Mouse (Mus musculus) midbrain, embryonic 10.5 days (tissue): Measurements from ENCODE around the gene Lgr6. TPM values are rescaled to one million over a fixed set of nuclear protein-coding genes. Genes with fewer than 3 reads are reported as not detected.

Experiments used
- DNase-seq: peaks from one replicate; pipeline ENCODE4 v3.0.0-alpha.2; 2017; ENCODE audit warnings: low spot score
- H3K27ac ChIP-seq: fragments of 300-500 bp; sonication (generic); replicated peaks from 2 replicates; pipeline ENCODE4 v1.5.1; 2016; ENCODE audit warnings: mild to moderate bottlenecking
- H3K27me3 ChIP-seq: fragments of 300-500 bp; sonication (generic); 2 replicates; pipeline ENCODE4 v1.6.1; 2016; ENCODE audit warnings: low read depth, mild to moderate bottlenecking; ENCODE audit not compliant: poor library complexity, severe bottlenecking
- H3K36me3 ChIP-seq: fragments of 300-500 bp; sonication (generic); 2 replicates; pipeline ENCODE4 v1.6.1; 2016; ENCODE audit warnings: mild to moderate bottlenecking, moderate library complexity
- H3K4me1 ChIP-seq: fragments of 300-500 bp; sonication (generic); 2 replicates; pipeline ENCODE4 v1.6.1; 2016
- H3K4me3 ChIP-seq: fragments of 300-500 bp; sonication (generic); 2 replicates; pipeline ENCODE4 v1.5.1; 2016; ENCODE audit warnings: mild to moderate bottlenecking, moderate library complexity
- H3K9me3 ChIP-seq: fragments of 300-500 bp; sonication (generic); replicated peaks from 2 replicates; pipeline ENCODE4 v1.6.1; 2016; ENCODE audit warnings: mild to moderate bottlenecking
- WGBS: fragments of 180-500 bp; shearing (Covaris S2); methylation state at CpG from one replicate; pipeline ENCODE4 v1.1.7; 2016; 5-methylcytosine and 5-hydroxymethylcytosine counted together
- polyA plus RNA-seq: library from polyadenylated mRNA; unstranded; fragments of >200 nt; fragmentation: Nextera tagmentation; extraction: Ambion mirVana; gene quantifications from 2 replicates; pipeline ENCODE4 v1.2.1, GENCODE M21; 2016

The Lgr6 gene
- polyA plus RNA-seq, 1 experiment from 2014 or later, result 0.06 TPM

GRCm38 (mm10) chr1:135019775-135020167, 85.3 kb downstream of the Lgr6 start:
- H3K27me3 ChIP-seq, result no peaks in the 10 kb centered on the region; the same call in 1 of the 2 replicates
- H3K4me1 ChIP-seq, result peaks cover 21% of the 10 kb centered on the region
- H3K9me3 ChIP-seq, result no peaks in the 10 kb centered on the region
- no peak for DNase-seq
- no peak overlapping the region for H3K4me3 ChIP-seq
- WGBS, result 77% methylated on average over 4 of the region's 4 CpGs
- H3K27ac ChIP-seq, result no peak overlapping the region
- H3K36me3 ChIP-seq, result no peaks in the 10 kb centered on the region

GRCm38 (mm10) chr1:135019087-135019774, 85.8 kb downstream of the Lgr6 start:
- 60% methylated on average over 13 of the region's 13 CpGs for WGBS
- H3K4me3 ChIP-seq, result no peak overlapping the region
- no peak overlapping the region for H3K27ac ChIP-seq
- no peaks in the 10 kb centered on the region for H3K9me3 ChIP-seq
- no peaks in the 10 kb centered on the region; the same call in 1 of the 2 replicates for H3K27me3 ChIP-seq
- H3K36me3 ChIP-seq, result no peaks in the 10 kb centered on the region
- peaks cover 26% of the 10 kb centered on the region for H3K4me1 ChIP-seq
- no peak for DNase-seq

GRCm38 (mm10) chr1:135017656-135018015, 87.4 kb downstream of the Lgr6 start:
- Histone ChIP-seq H3K36me3 (no peaks in the 10 kb centered on the region), H3K4me3 (no peak overlapping the region), H3K27me3 (no peaks in the 10 kb centered on the region; the same call in 1 of the 2 replicates), H3K27ac (no peak overlapping the region), H3K4me1 (peaks cover 26% of the 10 kb centered on the region), H3K9me3 (no peaks in the 10 kb centered on the region)
- no peak for DNase-seq
- WGBS, result 83% methylated on average over 2 of the region's 2 CpGs

- H3K36me3 ChIP-seq, result no peaks in the 10 kb centered on the region
- H3K9me3 ChIP-seq, result no peaks in the 10 kb centered on the region
- H3K27ac ChIP-seq, result no peak overlapping the region
- no peak for DNase-seq
- peaks cover 26% of the 10 kb centered on the region for H3K4me1 ChIP-seq
- no peaks in the 10 kb centered on the region; the same call in 1 of the 2 replicates for H3K27me3 ChIP-seq
- no peak overlapping the region for H3K4me3 ChIP-seq
- 85% methylated on average over 10 of the region's 10 CpGs for WGBS
Observed at GRCm38 (mm10) chr1:135016907-135017655, 88.0 kb downstream of the Lgr6 start.

GRCm38 (mm10) chr1:135014921-135015445, 90.1 kb downstream of the Lgr6 start:
- WGBS, result 66% methylated on average over 10 of the region's 10 CpGs
- H3K9me3 ChIP-seq, result no peaks in the 10 kb centered on the region
- no peak overlapping the region for H3K4me3 ChIP-seq
- no peaks in the 10 kb centered on the region; the same call in 1 of the 2 replicates for H3K27me3 ChIP-seq
- DNase-seq, result no peak
- H3K4me1 ChIP-seq, result peaks cover 22% of the 10 kb centered on the region
- H3K27ac ChIP-seq, result no peak overlapping the region
- H3K36me3 ChIP-seq, result no peaks in the 10 kb centered on the region

GRCm38 (mm10) chr1:135012472-135012871, 92.6 kb downstream of the Lgr6 start:
- Histone ChIP-seq H3K27me3 (no peaks in the 10 kb centered on the region), H3K36me3 (no peaks in the 10 kb centered on the region), H3K9me3 (no peaks in the 10 kb centered on the region), H3K4me3 (no peak overlapping the region), H3K4me1 (peaks cover 12% of the 10 kb centered on the region), H3K27ac (no peak overlapping the region)
- DNase-seq, result no peak
- WGBS, result 85% methylated on average over 9 of the region's 9 CpGs

- Histone ChIP-seq H3K4me3 (no peak overlapping the region), H3K27ac (no peak overlapping the region), H3K27me3 (no peaks in the 10 kb centered on the region), H3K4me1 (peaks cover 12% of the 10 kb centered on the region), H3K36me3 (no peaks in the 10 kb centered on the region), H3K9me3 (no peaks in the 10 kb centered on the region)
- 93% methylated on average over 5 of the region's 5 CpGs for WGBS
- DNase-seq, result no peak
Observed at GRCm38 (mm10) chr1:135011912-135012311, 93.2 kb downstream of the Lgr6 start.

- no peaks in the 10 kb centered on the region for H3K36me3 ChIP-seq
- H3K27ac ChIP-seq, result no peak overlapping the region
- DNase-seq, result no peak
- H3K4me3 ChIP-seq, result no peak overlapping the region
- no peaks in the 10 kb centered on the region for H3K27me3 ChIP-seq
- peaks cover 6% of the 10 kb centered on the region for H3K4me1 ChIP-seq
- H3K9me3 ChIP-seq, result no peaks in the 10 kb centered on the region
- 91% methylated on average over 3 of the region's 3 CpGs for WGBS
Observed at GRCm38 (mm10) chr1:135009833-135010232, 95.2 kb downstream of the Lgr6 start.

- no peak overlapping the region for H3K4me3 ChIP-seq
- H3K9me3 ChIP-seq, result no peaks in the 10 kb centered on the region
- H3K4me1 ChIP-seq, result peaks cover 12% of the 10 kb centered on the region
- no peaks in the 10 kb centered on the region for H3K27me3 ChIP-seq
- WGBS, result 82% methylated on average over 7 of the region's 7 CpGs
- no peaks in the 10 kb centered on the region for H3K36me3 ChIP-seq
- DNase-seq, result no peak
- no peak overlapping the region for H3K27ac ChIP-seq
Observed at GRCm38 (mm10) chr1:135005696-135006095, 99.4 kb downstream of the Lgr6 start.

- Histone ChIP-seq H3K36me3 (no peaks in the 10 kb centered on the region), H3K4me3 (no peak overlapping the region), H3K9me3 (no peaks in the 10 kb centered on the region), H3K27me3 (no peaks in the 10 kb centered on the region), H3K4me1 (peaks cover 12% of the 10 kb centered on the region), H3K27ac (no peak overlapping the region)
- no peak for DNase-seq
- WGBS, result 52% methylated on average over 4 of the region's 4 CpGs
Observed at GRCm38 (mm10) chr1:135003346-135003745, 101.7 kb downstream of the Lgr6 start.

- Histone ChIP-seq H3K9me3 (no peaks in the 10 kb centered on the region), H3K27ac (no peak overlapping the region), H3K27me3 (no peaks in the 10 kb centered on the region), H3K36me3 (no peaks in the 10 kb centered on the region), H3K4me1 (peaks cover 16% of the 10 kb centered on the region), H3K4me3 (no peak overlapping the region)
- no peak for DNase-seq
- 85% methylated on average over 9 of the region's 9 CpGs for WGBS
Observed at GRCm38 (mm10) chr1:135000527-135000926, 104.5 kb downstream of the Lgr6 start.

GRCm38 (mm10) chr1:134998231-134998630, 106.8 kb downstream of the Lgr6 start:
- no peaks in the 10 kb centered on the region for H3K36me3 ChIP-seq
- H3K27me3 ChIP-seq, result peaks cover 8% of the 10 kb centered on the region
- no peaks in the 10 kb centered on the region for H3K9me3 ChIP-seq
- WGBS, result 82% methylated on average over 8 of the region's 8 CpGs
- no peak overlapping the region for H3K27ac ChIP-seq
- no peak for DNase-seq
- H3K4me3 ChIP-seq, result no peak overlapping the region
- peaks cover 12% of the 10 kb centered on the region for H3K4me1 ChIP-seq

GRCm38 (mm10) chr1:134997568-134997967, 107.5 kb downstream of the Lgr6 start:
- no peak for DNase-seq

More at GRCm38 (mm10) chr1:134997568-134997967, 107.5 kb downstream of the Lgr6 start:
- no peaks in the 10 kb centered on the region for H3K9me3 ChIP-seq
- H3K36me3 ChIP-seq, result no peaks in the 10 kb centered on the region
- no peak overlapping the region for H3K27ac ChIP-seq
- H3K4me1 ChIP-seq, result peaks cover 7% of the 10 kb centered on the region; the same call in 1 of the 2 replicates
- H3K27me3 ChIP-seq, result peaks cover 9% of the 10 kb centered on the region
- H3K4me3 ChIP-seq, result no peak overlapping the region
- 86% methylated on average over 5 of the region's 5 CpGs for WGBS
